Mouse (Mus musculus): ENCODE data around the gene Ano1.

DNA sequence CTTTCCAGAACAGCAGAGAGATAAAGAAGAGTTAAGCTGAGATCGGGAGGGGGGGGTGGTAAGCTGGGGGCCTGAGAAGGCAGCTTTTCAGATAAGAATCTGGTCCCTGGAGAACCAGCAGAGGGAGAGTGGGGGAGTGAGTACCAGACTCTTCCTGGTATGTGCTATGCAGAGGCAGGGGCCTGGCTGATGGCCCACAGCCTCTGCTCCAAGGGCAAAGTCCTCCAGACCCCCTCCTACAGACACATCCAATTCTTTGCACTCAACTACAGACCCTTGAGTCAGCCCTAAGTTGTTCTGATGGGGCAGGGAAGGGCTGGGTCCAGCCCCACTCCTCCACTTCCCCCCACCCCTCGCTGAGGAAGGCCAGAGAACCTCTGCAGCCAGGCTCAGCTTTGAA lies 61.9 kb downstream of the Ano1 start:
- TF ChIP-seq CTCF (IDR thresholded peaks at IDR 0.05; ENCODE audit: low read depth) (no peak), EP300 (IDR thresholded peaks at IDR 0.05; ENCODE audit: low read depth) (no peak)

All from liver, embryonic 14.5 days (tissue).